In the genomic region with DNA sequence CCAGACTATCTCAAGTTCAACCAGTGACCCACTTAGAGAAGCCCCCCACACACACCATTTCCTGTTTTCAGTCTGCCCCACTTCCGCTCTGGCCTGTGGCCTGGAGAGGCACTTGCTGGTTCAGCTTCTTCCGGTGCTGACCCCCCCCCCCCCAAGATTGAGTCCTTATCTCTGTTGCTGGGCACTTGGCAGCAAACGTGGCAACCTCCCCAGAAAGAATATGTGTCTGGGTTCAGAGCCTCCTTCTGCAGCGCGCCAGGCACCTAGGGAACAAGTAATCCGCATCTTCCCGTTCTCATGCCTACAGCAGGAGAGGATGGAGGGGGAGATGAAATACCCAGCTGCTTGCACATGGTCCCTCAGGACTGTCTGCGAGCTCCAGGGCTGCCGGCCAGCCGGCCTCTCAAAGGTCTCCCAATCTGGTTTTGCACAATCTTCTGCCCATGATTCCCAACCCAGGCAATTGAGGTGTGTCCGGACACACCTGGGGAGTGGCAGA, we compare ENCODE assay signal across 8 mouse cellular contexts. TPM values are rescaled to one million over a fixed set of nuclear protein-coding genes. Genes with fewer than 3 reads are reported as not detected.
DNase-seq lines count a peak whose midpoint lies in the region; ATAC-seq lines count a peak whose summit lies in the region.

No protein-coding gene starts in this region.

- no peak overlapping the region; the same call in 1 of the 2 replicates for H3K4me2 ChIP-seq in kidney, embryonic 14.5 days (replicated peaks; ENCODE audit: low read depth, low read length)
- H3K4me2 ChIP-seq in heart, embryonic 16.5 days (ENCODE audit: low read depth, low read length), result peak overlapping the region; percentile 50
- peak overlapping the region; percentile 35; the same call in 1 of the 2 replicates for H3K4me2 ChIP-seq in liver, embryonic 15.5 days

- peak overlapping the region; percentile 17; the same call in 1 of the 2 replicates for H3K27ac ChIP-seq in kidney, embryonic 14.5 days (ENCODE audit: low read depth, low read length)
- peak overlapping the region; percentile 83 for H3K27ac ChIP-seq in heart, embryonic 16.5 days (ENCODE audit: low read length)
- peak overlapping the region; percentile 55 for H3K27ac ChIP-seq in liver, embryonic 15.5 days (replicated peaks)

- peaks cover 22% of the 10 kb centered on the region for H3K4me1 ChIP-seq in kidney, embryonic 14.5 days (ENCODE audit: control insufficient read depth, insufficient read depth, low read length)
- peaks cover 47% of the 10 kb centered on the region for H3K4me1 ChIP-seq in heart, embryonic 16.5 days (ENCODE audit: control insufficient read depth, insufficient read depth, low read length)
- peaks cover 23% of the 10 kb centered on the region for H3K4me1 ChIP-seq in liver, embryonic 15.5 days (replicated peaks)

- no peak overlapping the region for H3K4me3 ChIP-seq in kidney, embryonic 14.5 days (ENCODE audit: low read length)
- peak overlapping the region; percentile 23 for H3K4me3 ChIP-seq in heart, embryonic 16.5 days (ENCODE audit: low read length)
- H3K4me3 ChIP-seq in liver, embryonic 15.5 days (replicated peaks), result no peak overlapping the region; the same call in 1 of the 2 replicates

- H3K36me3 ChIP-seq in kidney, embryonic 14.5 days (ENCODE audit: control insufficient read depth, insufficient read depth, low read length), result no peaks in the 10 kb centered on the region
- H3K36me3 ChIP-seq in heart, embryonic 16.5 days (ENCODE audit: control insufficient read depth, insufficient read depth), result no peaks in the 10 kb centered on the region
- H3K36me3 ChIP-seq in liver, embryonic 15.5 days (replicated peaks), result no peaks in the 10 kb centered on the region
- H3K36me3 ChIP-seq in splenic B cell, adult 2 months (ENCODE audit: control insufficient read depth, insufficient read depth, low read length, poor library complexity, severe bottlenecking), result 0 out of 2 replicates have a peak, but pooled peaks cover 2% of the 10 kb centered on the region

- DNase-seq in kidney, adult 8-10 months, result no peak
- peak; percentile 67 for DNase-seq in splenic B cell, adult 2 months (ENCODE audit: low read depth, low spot score)
- DNase-seq in adipocyte (ENCODE audit: low spot score), result no peak
- DNase-seq in adrenal gland, adult 8-10 months, result no peak

- 45% methylated on average over 11 of the region's 11 CpGs for WGBS in kidney, embryonic 14.5 days
- WGBS in heart, embryonic 16.5 days, result 19% methylated on average over 11 of the region's 11 CpGs
- 17% methylated on average over 11 of the region's 11 CpGs for WGBS in liver, embryonic 15.5 days (ENCODE audit: insufficient replicate concordance)

- H3K27me3 ChIP-seq in kidney, embryonic 14.5 days (ENCODE audit: control insufficient read depth, insufficient read depth, low read length), result no peaks in the 10 kb centered on the region
- H3K27me3 ChIP-seq in heart, embryonic 16.5 days (ENCODE audit: control insufficient read depth, insufficient read depth, low read length), result no peaks in the 10 kb centered on the region
- peaks cover 33% of the 10 kb centered on the region for H3K27me3 ChIP-seq in liver, embryonic 15.5 days
- no peaks in the 10 kb centered on the region for H3K27me3 ChIP-seq in splenic B cell, adult 2 months (ENCODE audit: control insufficient read depth, insufficient read depth, low read length, poor library complexity, severe bottlenecking)

- ATAC-seq in kidney, embryonic 14.5 days (ENCODE audit: low FRiP score, low TSS enrichment), result no peak
- peak; percentile 29 for ATAC-seq in activated CD4-positive, CD25-positive, alpha-beta regulatory T cell, adult 4 months
- ATAC-seq in heart, embryonic 16.5 days (replicated peaks; ENCODE audit: extremely low read depth, insufficient read depth, low FRiP score), result no peak
- no peak for ATAC-seq in liver, embryonic 15.5 days (ENCODE audit: insufficient read depth)

- no peak overlapping the region for H3K9ac ChIP-seq in kidney, embryonic 14.5 days (ENCODE audit: low read depth, low read length)
- peak overlapping the region; percentile 57 for H3K9ac ChIP-seq in heart, embryonic 16.5 days (ENCODE audit: low read length)
- no peak overlapping the region for H3K9ac ChIP-seq in liver, embryonic 15.5 days

- no peaks in the 10 kb centered on the region for H3K9me3 ChIP-seq in kidney, embryonic 14.5 days (ENCODE audit: control insufficient read depth, low read length)
- no peaks in the 10 kb centered on the region for H3K9me3 ChIP-seq in heart, embryonic 16.5 days (replicated peaks; ENCODE audit: control insufficient read depth, low read length)
- no peaks in the 10 kb centered on the region for H3K9me3 ChIP-seq in liver, embryonic 15.5 days (replicated peaks)

RNA-seq across cellular contexts. Expression of a gene that starts 4.0 kb away (rescaled TPM):
- polyA plus RNA-seq in kidney, embryonic 14.5 days (2014; fragmentation: Nextera tagmentation; extraction: Ambion mirVana), result 5.7 and 14.2 TPM in 2 replicates
- polyA plus RNA-seq in activated CD4-positive, CD25-positive, alpha-beta regulatory T cell, adult 4 months (2017; shearing (Covaris generic)), result 1 to 10 TPM; 5.1 to 5.7 TPM
- 18.7 and 19.3 TPM in 2 replicates for polyA plus RNA-seq in heart, embryonic 16.5 days (2015; fragmentation: Nextera tagmentation; extraction: Ambion mirVana)
- polyA plus RNA-seq in liver, embryonic 15.5 days (2015; fragmentation: Nextera tagmentation; extraction: Ambion mirVana), result 4.1 and 4.8 TPM in 2 replicates
- total RNA-seq in adrenal gland, adult 8-10 months (2022), result 10 to 100 TPM; 33.3 to 53.8 (median 43.4) TPM

RNA-seq across cellular contexts. Expression of a gene that starts 32.3 kb away (rescaled TPM):
- polyA plus RNA-seq in kidney, embryonic 14.5 days (2014; fragmentation: Nextera tagmentation; extraction: Ambion mirVana), result 6.5 and 11.1 TPM in 2 replicates
- 10 to 100 TPM; 10.6 to 13.1 TPM for polyA plus RNA-seq in activated CD4-positive, CD25-positive, alpha-beta regulatory T cell, adult 4 months (2017; shearing (Covaris generic))
- polyA plus RNA-seq in heart, embryonic 16.5 days (2015; fragmentation: Nextera tagmentation; extraction: Ambion mirVana), result 11.5 and 12.6 TPM in 2 replicates
- 6.6 and 8.3 TPM in 2 replicates for polyA plus RNA-seq in liver, embryonic 15.5 days (2015; fragmentation: Nextera tagmentation; extraction: Ambion mirVana)
- total RNA-seq in adrenal gland, adult 8-10 months (2022), result 10 to 100 TPM; 36.6 to 49.1 (median 43.4) TPM

Comparison
In these comparisons a context has a peak if more than half of its experiments do, and no peak if none do; other contexts are left out.
1. H3K27ac ChIP-seq: peak in every context shown above with its lines; median percentile 83 in heart, embryonic 16.5 days; 55 in liver, embryonic 15.5 days; 17 in kidney, embryonic 14.5 days.